Mouse (Mus musculus) thymus, adult 2 months (tissue): Measurements from ENCODE around the gene Ppm1l.

Source experiments
- CTCF ChIP-seq: fragments of 200-500 bp; IDR thresholded peaks from 2 replicates; pipeline ENCODE4 v1.5.1; 2012; ENCODE audit warnings: mild to moderate bottlenecking, control low read depth, low read length, moderate library complexity, borderline replicate concordance; ENCODE audit not compliant: control insufficient read depth, poor library complexity, insufficient read depth; ENCODE audit errors: extremely low read depth
- POLR2A ChIP-seq: fragments of 200-500 bp; IDR thresholded peaks from 2 replicates; pipeline ENCODE4 v1.6.1; 2012; ENCODE audit warnings: mild to moderate bottlenecking, low read length, control low read depth, moderate library complexity; ENCODE audit not compliant: control insufficient read depth, poor library complexity, insufficient read depth; ENCODE audit errors: extremely low read depth

DNA sequence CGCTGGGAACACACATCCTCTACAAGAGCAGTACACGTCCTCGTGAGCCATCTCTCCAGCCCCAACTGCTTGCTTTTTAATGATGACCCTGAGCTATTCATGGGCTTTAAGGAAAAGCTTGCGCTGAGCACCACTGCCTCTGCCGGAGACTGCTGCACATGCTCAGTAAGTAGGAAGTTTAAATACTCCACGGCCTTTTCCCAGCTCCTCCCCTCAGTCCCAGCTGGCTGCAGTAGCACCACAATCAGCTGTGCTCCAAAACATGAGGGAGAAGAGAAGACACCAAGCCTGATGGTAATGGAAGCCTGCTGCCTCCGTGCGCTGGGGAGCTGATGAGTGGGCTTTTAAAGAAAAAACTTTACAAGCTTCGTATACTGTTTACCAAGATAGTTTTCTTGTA is 277.4 kb downstream of the Ppm1l start:
- TF ChIP-seq CTCF: no peak
- TF ChIP-seq POLR2A: no peak
